Mouse (Mus musculus) thymus, postnatal 25 days (tissue): Measurements from ENCODE around the gene Elovl3.
"Not testable (repeated sequence)": the region's sequence is repeated elsewhere in the genome, so short reads cannot be mapped to it uniquely, and the experiment has no call there.

Source experiments
- DNase-seq: peaks from one replicate; pipeline ENCODE4 v3.0.0; 2022

Gene Elovl3

GRCm38 (mm10) chr19:46135789-46136638, 4.3 kb downstream of the Elovl3 start:
- peak; percentile 89 for DNase-seq

- DNase-seq = peak; percentile 81
Measured at GRCm38 (mm10) chr19:46136639-46137580, 5.2 kb downstream of the Elovl3 start.

GRCm38 (mm10) chr19:46140324-46140723, 8.6 kb downstream of the Elovl3 start:
- DNase-seq = no peak

GRCm38 (mm10) chr19:46141091-46141490, 9.4 kb downstream of the Elovl3 start:
- no peak for DNase-seq

GRCm38 (mm10) chr19:46147511-46148371, 16.0 kb downstream of the Elovl3 start, which contains the start of gene Pitx3:
TSS of gene Pitx3 (minus strand) at chr19:46148326.
- DNase-seq = no peak

- DNase-seq = peak; percentile 57
Measured at GRCm38 (mm10) chr19:46148372-46148760, 16.7 kb downstream of the Elovl3 start.

- no peak for DNase-seq
Measured at GRCm38 (mm10) chr19:46149091-46149490, 17.4 kb downstream of the Elovl3 start.

- DNase-seq = peak; percentile 91
Measured at GRCm38 (mm10) chr19:46152127-46152803, 20.6 kb downstream of the Elovl3 start, which contains the start of gene Gbf1. TSS of gene Gbf1 (plus strand) at chr19:46152509.

GRCm38 (mm10) chr19:46165950-46166349, 34.3 kb downstream of the Elovl3 start:
- DNase-seq = no peak

GRCm38 (mm10) chr19:46167169-46167568, 35.5 kb downstream of the Elovl3 start:
- DNase-seq = not testable (repeated sequence)

- no peak for DNase-seq
Measured at GRCm38 (mm10) chr19:46169396-46169795, 37.7 kb downstream of the Elovl3 start.

- no peak for DNase-seq
Measured at GRCm38 (mm10) chr19:46169913-46170312, 38.2 kb downstream of the Elovl3 start.

- DNase-seq = no peak
Measured at GRCm38 (mm10) chr19:46172541-46172940, 40.8 kb downstream of the Elovl3 start.

- DNase-seq = no peak
Measured at GRCm38 (mm10) chr19:46175173-46175572, 43.5 kb downstream of the Elovl3 start.

GRCm38 (mm10) chr19:46177046-46177445, 45.3 kb downstream of the Elovl3 start:
- DNase-seq = no peak

- no peak for DNase-seq
Measured at GRCm38 (mm10) chr19:46180274-46180673, 48.6 kb downstream of the Elovl3 start.

GRCm38 (mm10) chr19:46182241-46182640, 50.5 kb downstream of the Elovl3 start:
- no peak for DNase-seq
